Mouse (Mus musculus) liver, adult 2 months (tissue): ENCODE measurements at regions not wholly inside any gene's neighbourhood (a gene's known extent, or its start where the extent isn't known, plus 50 kb on each side); places are given as distances from the start of the nearest gene placed in this dataset.

Experiments
- DNase-seq: peaks from one replicate; pipeline ENCODE4 v3.0.0-alpha.2; 2011; ENCODE audit warnings: low read depth, low spot score; ENCODE audit errors: extremely low read depth
- H3K27ac ChIP-seq: fragments of 200-500 bp; replicated peaks from 2 replicates; pipeline ENCODE4 v1.5.1; 2012; ENCODE audit warnings: low read depth, mild to moderate bottlenecking, control low read depth, inconsistent platforms, low read length; ENCODE audit not compliant: insufficient read depth
- H3K27me3 ChIP-seq: fragments of 200-500 bp; 2 replicates; pipeline ENCODE4 v1.6.1; 2012; ENCODE audit warnings: mild to moderate bottlenecking, moderate library complexity, low read length, inconsistent platforms; ENCODE audit not compliant: control insufficient read depth, insufficient read depth
- H3K36me3 ChIP-seq: fragments of 200-500 bp; 2 replicates; pipeline ENCODE4 v1.6.1; 2012; ENCODE audit warnings: low read length, inconsistent platforms; ENCODE audit not compliant: control insufficient read depth, insufficient read depth
- H3K4me1 ChIP-seq: fragments of 200-500 bp; 2 replicates; pipeline ENCODE4 v1.6.1; 2011; ENCODE audit warnings: low read length; ENCODE audit not compliant: control insufficient read depth, insufficient read depth
- H3K4me3 ChIP-seq: fragments of 200-500 bp; 2 replicates; pipeline ENCODE4 v1.5.1; 2011; ENCODE audit warnings: low read depth, mild to moderate bottlenecking, control low read depth, low read length, moderate library complexity; ENCODE audit not compliant: insufficient read depth
- H3K79me2 ChIP-seq: fragments of 200-500 bp; 2 replicates; pipeline ENCODE4 v1.6.1; 2012; ENCODE audit warnings: inconsistent platforms, mild to moderate bottlenecking, low read length, moderate library complexity; ENCODE audit not compliant: control insufficient read depth, insufficient read depth
- H3K9ac ChIP-seq: fragments of 200-500 bp; 2 replicates; pipeline ENCODE4 v1.6.1; 2012; ENCODE audit warnings: low read depth, mild to moderate bottlenecking, control low read depth, inconsistent platforms, low read length
- CTCF ChIP-seq: fragments of 200-500 bp; IDR thresholded peaks from 2 replicates; pipeline ENCODE4 v1.5.1; 2011; ENCODE audit warnings: low read depth, low read length, control low read depth
- POLR2A ChIP-seq: fragments of 200-500 bp; IDR thresholded peaks from 2 replicates; pipeline ENCODE4 v1.6.1; 2011; ENCODE audit warnings: low read length, control low read depth; ENCODE audit not compliant: insufficient read depth; ENCODE audit errors: extremely low read depth
- WGBS: fragments of 180-500 bp; shearing (Covaris S2); methylation state at CpG from one replicate; pipeline ENCODE4 v1.1.7; 2018; 5-methylcytosine and 5-hydroxymethylcytosine counted together

DNA sequence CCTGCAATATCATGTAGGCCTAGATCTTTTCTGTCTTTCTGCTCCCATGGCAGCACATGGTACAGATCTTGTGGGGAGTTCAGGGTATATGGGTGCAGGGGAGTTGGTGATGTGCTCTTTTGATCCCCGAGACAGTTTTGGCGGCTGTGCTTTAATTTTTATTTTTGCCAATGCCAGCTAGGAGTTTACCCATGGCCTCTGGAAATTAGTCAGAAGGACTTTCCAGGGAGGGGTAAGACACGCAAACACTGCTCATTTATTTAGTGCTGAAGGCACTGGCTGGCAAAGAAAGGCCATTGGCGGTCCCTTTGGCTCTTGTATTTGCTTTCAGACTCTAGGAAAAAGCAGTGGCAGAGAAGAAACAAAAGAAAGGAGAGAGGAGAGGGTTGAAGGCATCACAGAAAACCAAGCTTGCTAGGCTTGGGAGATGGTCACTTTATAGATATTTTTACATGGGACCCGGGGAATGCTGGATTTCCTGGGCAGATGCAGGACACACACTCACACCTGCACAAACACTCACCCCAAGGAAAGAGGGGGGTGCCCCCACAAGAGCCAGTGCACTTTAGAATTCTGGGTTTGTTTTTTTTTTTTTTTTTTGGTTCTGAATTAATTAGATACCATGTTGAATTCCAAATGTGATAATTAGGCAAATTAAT lies 50.4 kb upstream of the Pcdh8 start:
- H3K27ac ChIP-seq = no peak overlapping the region
- no peak overlapping the region for H3K4me3 ChIP-seq
- H3K79me2 ChIP-seq = no peaks in the 10 kb centered on the region
- no peak overlapping the region for H3K9ac ChIP-seq
- TF ChIP-seq POLR2A (no peak), CTCF (no peak)
- H3K27me3 ChIP-seq = no peaks in the 10 kb centered on the region; the same call in 1 of the 2 replicates
- no peaks in the 10 kb centered on the region for H3K4me1 ChIP-seq
- no peaks in the 10 kb centered on the region for H3K36me3 ChIP-seq
- no peak for DNase-seq
- WGBS = 75% methylated on average over 5 of the region's 5 CpGs
